Mouse (Mus musculus) myocyte (in vitro differentiated cells): ENCODE results near the gene Mesd.

Experiments
- MAX ChIP-seq: IDR thresholded peaks from one replicate; pipeline ENCODE4 v1.6.1; 2011; ENCODE audit warnings: low read depth, mild to moderate bottlenecking, control low read depth
- POLR2A ChIP-seq: IDR thresholded peaks from one replicate; pipeline ENCODE4 v1.6.1; 2011; ENCODE audit warnings: low read depth, mild to moderate bottlenecking, control low read depth, moderate library complexity; ENCODE audit not compliant: insufficient read length
- REST ChIP-seq: IDR thresholded peaks from one replicate; pipeline ENCODE4 v1.6.1; 2011; ENCODE audit warnings: mild to moderate bottlenecking, control low read depth, moderate library complexity; ENCODE audit not compliant: insufficient read depth, insufficient read length

DNA sequence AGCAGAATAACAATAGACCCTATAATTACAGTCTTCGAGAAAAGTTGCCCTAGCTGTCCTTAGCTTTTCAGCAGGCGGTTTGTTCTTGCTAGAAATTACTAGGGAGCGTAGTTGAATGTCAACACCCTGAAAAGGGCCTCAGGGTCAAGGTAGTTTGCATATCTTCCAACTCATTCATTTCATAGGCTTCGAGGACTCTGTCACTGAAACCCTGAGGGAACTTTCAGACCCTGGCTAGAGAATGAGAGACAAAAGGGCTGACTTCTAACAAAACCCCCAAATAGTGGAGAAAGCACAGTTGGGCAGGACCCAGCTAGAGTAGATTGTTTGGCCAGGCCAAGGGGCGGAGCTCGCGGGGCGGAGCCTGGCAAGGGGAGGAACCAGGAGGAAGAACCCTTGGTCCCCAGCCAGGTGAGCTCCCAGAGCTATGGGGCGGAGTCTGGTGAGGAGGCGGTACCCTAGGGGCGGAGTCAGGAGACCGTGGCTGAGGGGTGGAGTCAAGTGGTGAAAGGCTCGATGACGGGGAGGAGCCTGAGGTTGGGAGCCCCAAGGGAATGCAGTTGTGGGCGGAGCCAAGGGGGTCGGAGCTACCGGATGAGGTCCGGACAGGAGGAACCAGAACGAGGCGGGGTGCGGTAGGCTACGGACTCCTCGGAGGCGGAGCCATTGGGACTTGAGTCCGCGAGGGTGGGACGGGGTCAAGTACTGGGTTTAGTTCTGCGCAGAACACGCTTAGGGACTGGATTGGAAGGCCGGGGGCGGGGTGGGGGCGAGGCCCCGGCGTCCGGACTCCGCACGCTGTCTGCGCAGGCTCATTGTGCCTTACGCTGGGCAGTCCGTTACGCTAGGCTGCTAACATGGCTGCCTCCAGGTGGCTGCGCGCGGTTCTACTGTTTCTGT is 7.4 kb downstream of the Mesd start:
- peak; percentile 95 for TF ChIP-seq POLR2A
- TF ChIP-seq REST: no peak
- no peak for TF ChIP-seq MAX
